Mouse (Mus musculus): ENCODE data around the gene Sdhaf1.

- TF ChIP-seq POLR2A (IDR thresholded peaks at IDR 0.05; ENCODE audit: borderline replicate concordance, extremely low read depth, low read depth, low read length) (no peak), CTCF (IDR thresholded peaks at IDR 0.05; ENCODE audit: insufficient read depth, low read length) (no peak)
Measured at GRCm38 (mm10) chr7:30296816-30297215, 26.9 kb downstream of the Sdhaf1 start.
